Mouse (Mus musculus): Measurements from ENCODE around the gene Nbeal2.
"Not testable (repeated sequence)": the region's sequence is repeated elsewhere in the genome, so short reads cannot be mapped to it uniquely, and the experiment has no call there.

Nbeal2 gene

DNA sequence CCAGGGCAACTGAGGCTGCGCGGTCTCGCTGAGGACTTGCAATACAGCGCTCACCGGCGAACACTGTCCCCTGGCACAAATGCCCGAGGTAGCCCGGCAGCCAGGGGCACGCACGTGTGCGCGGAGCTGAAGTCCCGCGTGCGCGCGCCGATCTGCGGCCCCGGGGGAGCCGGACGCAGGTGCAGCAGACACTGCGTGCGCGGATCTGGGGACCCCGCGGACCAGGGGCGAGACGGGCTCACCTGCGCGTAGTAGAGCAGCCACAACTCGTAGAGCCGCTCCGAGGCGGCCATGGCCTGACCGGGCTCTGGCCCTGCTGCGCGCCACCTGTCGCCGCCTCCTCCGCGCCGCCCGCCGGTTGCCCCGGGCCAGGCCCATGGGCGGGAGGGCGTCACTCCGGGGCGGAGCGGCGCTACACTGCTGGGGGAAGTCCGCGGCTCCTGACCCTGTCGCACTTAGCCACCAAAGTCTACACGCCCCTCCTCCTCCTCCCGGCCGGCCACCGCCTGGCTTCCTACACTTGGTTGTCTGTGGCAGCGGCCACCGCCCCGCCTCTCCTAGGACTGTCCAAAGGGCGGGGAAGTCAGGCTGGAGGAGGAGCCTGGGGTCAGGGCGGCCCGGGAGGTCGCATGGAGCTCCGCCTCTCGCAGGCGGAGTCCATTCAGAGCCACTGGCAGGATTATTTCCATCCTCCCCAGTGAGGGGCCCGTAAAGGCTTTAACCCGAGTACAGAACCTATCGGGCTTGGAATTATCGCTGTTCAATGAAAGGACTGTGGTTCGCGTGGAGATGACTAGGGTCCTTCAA lies at the start of gene Nbeal2:
Gene Nbeal2, minus strand, starts transcription at position 507 of the 807 bp plus-strand sequence.
- DNase-seq (ENCODE audit: low spot score in 2 of 2) = peak in 1 of 2 experiments; percentile 71

DNA sequence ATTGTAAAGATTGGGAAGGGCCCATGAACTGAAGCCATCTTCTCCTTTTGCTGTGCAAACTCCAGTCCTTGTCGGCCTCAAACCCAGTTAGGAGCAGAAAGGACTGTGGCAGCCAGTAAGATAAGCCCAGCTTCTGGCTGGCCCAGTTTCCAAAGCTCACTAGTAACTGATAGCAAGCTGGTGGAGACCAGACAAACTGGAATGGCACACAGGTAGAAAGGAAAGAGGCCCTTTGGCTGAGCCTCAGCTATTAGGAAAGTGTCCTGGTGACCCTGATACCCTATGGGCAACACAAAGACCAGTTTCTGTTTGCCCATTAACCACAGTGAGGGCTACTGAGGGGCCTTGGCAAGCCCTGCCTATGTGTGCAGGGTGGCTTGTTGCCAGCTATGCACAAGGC lies 48.9 kb upstream of the Nbeal2 start:
- no peak for DNase-seq (ENCODE audit: low spot score in 2 of 2)

DNA sequence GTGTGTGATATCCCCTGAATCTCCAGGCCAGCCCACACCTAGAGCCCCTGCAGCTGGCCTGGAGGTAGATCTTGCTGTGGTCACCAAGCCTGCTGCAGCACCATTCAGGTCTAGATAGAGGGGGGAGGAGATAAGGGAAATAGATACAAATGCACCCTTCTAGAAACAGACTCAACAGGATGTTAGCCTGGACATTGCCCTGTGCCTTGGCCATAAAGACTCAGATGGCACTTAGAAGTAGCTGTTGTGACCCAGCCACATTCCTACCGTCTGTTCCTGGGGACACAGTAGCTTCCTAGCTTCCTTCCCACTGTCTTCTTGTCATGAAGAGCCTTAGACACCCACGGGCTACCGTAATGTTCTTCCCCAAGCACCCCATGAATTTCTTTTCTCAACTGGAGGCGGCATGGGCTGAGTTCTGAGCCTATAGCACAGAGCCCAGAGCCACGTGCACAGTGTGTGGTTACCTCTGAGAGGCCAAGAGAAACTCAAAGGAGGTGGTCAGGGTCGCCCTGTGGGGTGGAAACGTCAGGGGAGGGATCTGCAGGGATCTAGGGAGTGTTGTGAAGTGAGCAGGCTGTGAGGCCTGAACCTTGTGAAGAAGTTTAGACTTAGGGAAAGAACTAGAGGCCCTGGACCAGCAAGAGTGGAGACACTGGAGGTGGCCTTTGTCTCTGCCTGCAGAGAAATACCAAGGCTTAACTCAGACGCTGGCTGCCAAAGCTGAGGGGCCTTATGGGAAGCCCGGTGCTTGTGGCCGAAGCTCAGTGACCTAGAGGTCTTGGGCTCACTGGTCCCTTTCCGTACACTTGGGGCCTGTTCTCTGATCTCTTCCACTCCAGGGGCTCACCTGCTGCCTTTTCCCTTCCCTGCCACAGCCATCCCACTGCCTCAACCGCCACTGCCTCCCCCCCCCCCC lies 47.4 kb upstream of the Nbeal2 start:
- no peak for DNase-seq (ENCODE audit: low spot score in 2 of 2)

DNA sequence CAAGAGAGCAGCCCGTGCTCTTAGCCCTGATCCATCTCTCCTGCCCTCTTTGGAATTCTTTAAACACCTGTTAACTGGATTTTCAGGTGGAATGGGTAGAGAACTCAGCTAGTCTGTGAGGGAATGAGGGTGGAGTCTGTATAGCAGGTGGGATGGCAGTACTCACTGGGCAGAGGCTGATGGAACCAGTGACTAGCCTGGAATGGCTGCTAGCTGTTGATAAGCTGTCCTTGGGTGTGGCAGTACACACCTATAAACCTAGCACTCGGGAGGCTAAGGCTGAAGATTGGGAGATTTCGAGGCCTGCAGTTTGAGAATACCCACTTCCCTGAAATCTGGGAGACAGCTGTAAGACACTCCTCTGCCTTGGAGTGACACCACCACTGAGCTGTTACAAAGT lies 45.6 kb upstream of the Nbeal2 start:
- no peak for DNase-seq (ENCODE audit: low spot score in 2 of 2)

DNA sequence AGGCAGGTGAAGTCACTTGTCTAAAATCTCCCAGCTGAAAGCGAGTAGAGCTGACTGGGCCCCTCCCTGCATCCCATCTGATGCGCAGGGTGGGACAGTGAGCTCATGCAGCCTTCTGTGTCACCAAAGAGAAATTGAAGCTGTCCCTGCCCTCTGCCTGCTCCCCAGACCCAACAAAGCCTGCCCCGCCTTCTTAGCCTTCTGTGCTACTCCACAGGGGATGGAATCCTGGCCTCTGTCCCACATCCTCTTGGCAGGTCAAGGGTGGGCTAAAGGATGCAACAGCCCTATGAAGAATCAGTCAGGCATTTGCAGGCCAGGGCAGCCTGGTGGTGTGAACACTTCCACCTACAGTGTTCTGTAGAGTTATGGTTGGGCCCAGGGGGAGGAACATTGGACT lies 43.5 kb upstream of the Nbeal2 start:
- DNase-seq (ENCODE audit: low spot score in 2 of 2) = no peak

DNA sequence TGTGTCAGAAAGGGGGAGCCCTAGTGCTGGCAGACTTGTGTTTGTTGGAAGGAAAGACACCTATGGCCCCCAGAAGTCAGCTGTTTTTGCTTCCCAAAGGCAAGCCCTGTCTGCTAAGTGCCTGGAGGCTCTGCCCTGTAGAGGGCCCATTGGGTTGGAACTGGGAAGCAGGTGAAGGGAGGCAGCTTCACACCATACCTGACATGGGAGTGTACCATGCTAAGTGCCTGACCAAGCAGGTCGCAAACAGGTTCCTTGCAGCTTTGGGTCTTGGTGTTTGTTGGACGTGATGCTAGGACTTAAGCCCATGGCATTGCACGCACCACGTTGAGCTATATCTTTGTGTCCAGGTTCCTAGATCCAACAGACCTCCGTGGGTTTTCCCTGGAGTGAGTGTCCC lies 42.5 kb upstream of the Nbeal2 start:
- DNase-seq (ENCODE audit: low spot score in 2 of 2) = no peak

DNA sequence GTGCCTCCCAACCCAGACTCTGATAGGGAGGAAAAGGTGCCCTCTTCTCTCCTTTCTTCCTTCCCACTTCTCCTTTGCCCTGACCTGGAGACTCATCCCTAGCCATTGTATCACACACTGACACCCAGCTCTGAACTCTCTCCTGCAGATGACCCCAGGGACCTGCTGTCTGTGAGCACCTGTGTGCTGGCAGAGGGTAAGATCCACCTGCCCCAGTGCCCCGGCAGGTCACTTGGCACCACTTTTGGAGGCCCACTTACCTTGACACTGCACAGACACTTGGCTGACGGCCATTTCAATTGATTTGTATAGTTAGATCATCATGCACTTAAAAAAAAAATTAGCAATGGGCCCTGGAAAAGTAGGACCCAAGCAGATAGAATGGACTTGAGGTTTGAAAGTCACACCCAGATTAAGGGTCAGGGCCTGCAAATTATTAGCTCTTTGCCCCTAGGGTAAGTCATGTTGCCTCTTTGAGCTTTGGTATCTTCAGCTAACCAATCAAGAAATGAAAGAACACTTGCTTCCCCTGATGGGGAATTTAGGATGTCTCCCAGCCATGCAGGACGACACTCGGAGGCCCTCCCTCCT lies 41.3 kb upstream of the Nbeal2 start:
- no peak for DNase-seq (ENCODE audit: low spot score in 2 of 2)

DNA sequence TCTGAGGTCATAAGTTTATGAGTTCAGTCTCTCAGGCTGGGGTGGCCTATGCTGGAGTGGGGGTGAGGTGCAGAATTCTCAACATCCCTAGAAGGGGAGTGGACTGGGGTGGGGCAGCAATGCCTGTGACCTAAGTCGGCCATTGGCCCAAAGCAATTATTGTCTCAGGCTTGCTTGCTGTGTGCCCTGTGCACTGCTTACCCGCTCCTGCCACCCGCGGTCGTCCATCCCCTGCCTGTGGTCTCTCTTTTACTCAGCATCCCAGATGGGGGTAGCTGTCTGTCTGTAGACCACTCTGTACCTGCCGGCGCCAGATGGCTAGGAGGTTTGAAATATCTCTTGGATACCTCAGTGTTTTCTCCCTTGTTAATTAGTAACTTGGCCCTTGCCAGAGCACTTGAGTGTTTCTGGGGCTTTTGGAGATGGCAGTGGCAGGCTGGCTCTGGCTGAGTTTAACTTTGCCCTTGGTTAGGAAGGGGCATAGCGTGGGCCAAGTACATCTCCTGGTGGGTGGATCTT lies 35.4 kb upstream of the Nbeal2 start:
- no peak for DNase-seq (ENCODE audit: low spot score in 2 of 2)

DNA sequence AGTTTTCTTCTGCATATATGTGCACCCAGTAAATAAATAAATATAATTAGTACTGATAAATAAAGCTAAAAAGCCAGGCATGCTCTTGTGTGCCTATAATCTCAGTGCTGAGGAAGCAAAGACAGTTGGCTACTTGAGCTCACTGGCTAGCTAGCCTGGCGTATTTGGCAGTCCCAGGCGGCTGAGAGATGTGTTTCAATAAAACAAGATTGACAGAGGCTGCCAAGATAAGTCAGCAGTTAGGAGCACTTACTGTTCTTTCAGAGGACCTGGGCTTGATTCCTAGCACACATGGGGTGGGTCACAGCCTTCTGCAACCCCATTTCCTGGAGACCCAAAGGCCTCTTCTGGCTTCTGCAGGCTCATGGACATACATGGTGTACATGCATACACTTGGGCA lies 33.9 kb upstream of the Nbeal2 start:
- no peak for DNase-seq (ENCODE audit: low spot score in 2 of 2)

DNA sequence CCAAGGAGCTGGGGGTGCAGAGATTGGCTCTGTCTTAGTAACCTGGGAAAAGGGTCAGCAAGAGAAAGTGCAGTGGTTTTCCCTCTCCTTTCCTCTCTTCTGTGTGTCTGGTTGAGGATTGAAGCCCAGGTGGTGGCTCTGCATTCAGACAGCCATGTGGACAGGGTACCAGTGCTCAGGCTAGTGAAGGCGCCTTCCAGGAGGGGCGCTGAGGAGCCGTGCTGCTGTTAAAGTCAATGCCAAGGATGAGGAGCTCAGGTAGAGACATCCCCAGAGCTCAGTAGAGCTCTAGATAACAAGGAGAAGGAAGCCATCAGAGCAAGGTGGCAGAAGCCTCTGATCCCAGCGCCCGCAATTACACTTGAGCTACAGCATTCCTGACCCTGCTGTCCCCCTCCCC lies 33.1 kb upstream of the Nbeal2 start:
- DNase-seq (ENCODE audit: low spot score in 2 of 2) = no peak

DNA sequence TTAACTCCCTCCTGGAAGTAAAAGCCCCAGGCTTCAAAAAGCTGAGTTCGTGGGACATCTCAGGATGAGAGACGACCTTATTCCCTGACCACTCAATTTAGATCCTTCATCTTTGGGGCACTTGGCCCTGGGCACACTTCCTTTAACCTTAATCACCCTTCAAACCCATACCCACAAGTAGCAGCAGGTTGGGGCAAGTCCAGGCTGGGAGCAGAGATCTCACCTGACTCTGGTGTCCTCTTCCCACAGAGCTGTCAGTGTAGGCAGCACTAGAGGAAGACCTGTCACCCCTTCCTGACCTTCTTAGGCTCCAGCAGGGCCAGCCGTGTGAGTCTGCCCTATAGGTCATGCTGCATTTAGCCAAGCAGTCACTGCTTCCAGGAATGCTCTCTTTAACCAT lies 32.5 kb upstream of the Nbeal2 start:
- DNase-seq (ENCODE audit: low spot score in 2 of 2) = no peak

DNA sequence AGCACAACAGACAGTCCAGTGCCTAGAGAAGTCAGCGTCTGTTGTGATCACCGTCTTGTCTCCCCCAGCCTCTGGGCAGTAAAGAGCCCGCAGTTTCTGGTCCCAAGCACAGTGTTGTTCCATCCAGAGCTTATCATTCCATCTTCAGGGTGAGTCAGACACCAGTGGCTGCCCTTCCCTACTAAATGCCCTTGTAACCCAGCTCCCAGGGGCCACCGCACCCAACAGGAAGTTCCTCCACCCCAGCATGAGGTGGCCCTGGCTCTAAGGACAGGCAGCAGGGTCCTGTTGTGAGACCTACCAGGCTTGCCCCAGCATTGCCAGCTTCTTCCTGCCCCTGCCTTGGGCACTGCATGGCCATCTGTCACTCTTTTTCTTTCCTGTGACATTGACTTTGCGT lies 31.6 kb upstream of the Nbeal2 start:
- DNase-seq (ENCODE audit: low spot score in 2 of 2) = no peak

DNA sequence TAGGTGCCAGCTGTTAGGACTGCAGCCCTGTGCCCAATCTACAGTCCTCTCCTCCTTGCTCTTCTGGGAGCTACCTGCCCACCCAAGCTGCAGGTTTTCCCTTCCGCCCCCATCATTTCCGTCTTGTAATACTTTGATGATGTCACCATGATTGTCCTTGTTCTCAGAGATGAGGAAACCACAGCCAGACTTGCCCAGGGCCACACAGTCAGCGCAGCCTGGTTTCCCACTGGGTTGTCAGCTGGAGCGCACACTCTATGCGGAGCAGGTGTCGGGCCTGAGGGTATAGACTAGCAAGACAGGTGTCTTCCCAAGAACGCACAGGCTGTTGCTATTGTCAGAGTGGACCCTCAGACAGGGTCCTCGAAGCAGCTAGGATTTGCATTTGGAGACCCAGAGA lies 31.2 kb upstream of the Nbeal2 start:
- DNase-seq (ENCODE audit: low spot score in 2 of 2) = no peak

DNA sequence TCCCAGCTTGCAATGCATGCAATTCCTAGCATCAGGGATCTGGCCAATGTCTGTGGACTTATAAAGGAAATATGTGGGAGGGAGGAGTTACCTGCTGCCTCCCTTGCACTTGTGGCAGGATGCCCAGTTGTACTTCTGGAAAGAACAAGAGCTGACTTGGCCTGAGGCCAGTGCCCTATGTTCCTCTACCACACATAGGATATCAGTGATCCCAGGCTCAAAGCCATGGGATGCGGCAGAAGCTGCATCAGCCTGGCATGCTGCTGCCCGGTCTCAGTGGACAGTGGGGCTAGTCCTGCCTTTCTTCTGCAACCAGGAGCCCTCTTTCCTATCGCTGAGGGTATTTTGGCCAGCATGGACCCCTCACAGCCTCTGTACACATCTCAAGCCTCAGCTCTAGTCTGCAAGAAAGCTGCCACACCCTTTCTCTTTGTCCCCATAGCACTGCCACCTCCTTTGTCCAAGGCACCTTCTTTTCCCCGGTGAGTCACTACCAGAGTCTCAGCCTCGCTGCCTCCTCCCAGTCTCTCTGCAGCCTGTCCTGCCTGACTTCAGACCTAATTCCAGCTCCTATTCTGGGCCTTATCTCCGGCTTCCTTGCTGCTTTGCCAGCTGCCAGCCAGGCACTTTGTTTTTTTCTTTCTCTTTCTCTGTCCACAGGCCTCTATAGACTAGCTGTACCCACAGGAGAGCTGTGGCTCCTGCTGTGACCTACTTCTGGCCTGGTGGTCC lies 30.3 kb upstream of the Nbeal2 start:
- DNase-seq (ENCODE audit: low spot score in 2 of 2) = peak in 1 of 2 experiments; percentile 74

DNA sequence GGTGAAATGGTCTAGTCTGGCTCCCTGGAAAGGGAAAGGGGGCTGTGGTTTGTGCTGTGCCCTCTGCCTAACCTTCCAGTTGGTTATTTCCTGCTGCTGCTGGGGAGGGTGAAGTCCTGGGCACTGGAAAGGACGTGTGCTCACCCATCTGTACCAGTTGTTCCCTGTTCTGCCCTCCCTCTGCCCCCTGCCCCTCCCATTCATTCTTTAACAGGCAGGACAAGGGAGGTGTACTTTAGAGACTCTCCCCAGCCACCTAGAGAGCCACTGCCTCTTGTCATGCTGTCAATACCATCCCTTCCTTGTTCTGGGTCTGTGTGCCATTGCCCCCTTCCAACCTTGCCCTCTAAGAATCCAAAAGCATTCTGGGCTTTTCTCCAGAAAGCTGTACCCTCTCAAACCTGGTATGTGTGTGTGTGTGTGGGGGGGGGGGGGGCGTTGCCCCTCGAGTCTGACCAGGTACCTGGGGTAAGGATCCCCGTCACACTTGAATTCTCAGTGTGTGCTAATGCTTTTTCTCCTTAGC lies 29.7 kb upstream of the Nbeal2 start:
- DNase-seq (ENCODE audit: low spot score in 2 of 2) = no peak

DNA sequence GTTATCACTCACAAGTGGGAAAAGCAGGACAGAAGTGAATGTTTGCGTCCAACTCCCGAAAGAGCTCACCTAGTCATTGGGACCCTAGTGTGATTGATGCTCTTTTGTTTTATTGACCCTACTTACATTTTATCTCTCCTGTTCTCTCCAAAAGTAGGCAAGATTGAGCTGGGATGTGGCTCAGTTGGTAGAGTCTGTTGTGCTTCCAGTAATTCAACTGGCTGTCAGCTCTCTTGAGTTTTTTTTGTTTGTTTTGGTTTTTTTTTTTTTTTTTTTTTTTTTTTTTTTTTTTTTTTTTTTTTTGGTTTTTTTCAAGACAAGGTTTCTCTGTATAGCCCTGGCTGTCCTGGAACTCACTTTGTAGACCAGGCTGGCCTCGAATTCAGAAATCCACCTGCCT lies 28.7 kb upstream of the Nbeal2 start:
- DNase-seq (ENCODE audit: low spot score in 2 of 2) = not testable (repeated sequence)

DNA sequence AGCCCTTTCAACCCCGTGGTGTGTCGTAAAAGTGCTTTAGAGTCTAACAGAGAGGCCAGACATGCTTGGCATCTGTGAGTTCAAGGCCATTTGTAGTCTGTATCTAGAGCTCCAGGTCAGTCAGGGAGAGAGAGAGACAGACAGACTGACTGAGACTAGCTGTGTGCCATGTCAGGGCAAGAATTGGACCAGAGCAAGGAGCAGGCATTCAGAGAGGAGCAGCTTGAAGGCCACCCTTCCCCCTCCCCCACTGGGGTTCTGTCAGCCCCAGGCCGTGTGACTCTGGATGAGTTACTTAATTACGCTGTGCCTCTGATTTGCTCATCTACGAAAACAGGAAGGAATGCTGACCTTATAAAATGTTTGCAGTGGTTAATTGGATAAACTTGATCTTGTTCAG lies 28.3 kb upstream of the Nbeal2 start:
- no peak for DNase-seq (ENCODE audit: low spot score in 2 of 2)

DNA sequence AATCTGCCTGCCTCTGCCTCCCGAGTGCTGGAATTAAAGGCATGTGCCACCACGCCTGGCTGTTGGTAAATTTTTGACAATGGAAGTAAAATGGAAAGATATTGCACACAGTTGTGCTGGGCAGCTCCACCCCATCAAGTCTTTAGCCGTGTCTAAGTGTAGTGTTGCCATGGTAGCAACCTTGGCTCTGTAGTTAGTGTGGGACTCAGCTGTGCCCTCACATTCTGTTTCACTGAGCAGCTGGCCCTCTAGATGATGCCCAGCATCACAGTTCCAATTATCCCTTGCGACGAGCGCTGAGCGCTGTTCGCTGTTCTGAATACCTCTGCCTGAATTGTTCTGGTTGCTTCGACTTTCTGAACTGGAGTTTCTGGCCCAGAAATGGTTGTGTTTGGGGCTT lies 27.9 kb upstream of the Nbeal2 start:
- DNase-seq (ENCODE audit: low spot score in 2 of 2) = no peak

DNA sequence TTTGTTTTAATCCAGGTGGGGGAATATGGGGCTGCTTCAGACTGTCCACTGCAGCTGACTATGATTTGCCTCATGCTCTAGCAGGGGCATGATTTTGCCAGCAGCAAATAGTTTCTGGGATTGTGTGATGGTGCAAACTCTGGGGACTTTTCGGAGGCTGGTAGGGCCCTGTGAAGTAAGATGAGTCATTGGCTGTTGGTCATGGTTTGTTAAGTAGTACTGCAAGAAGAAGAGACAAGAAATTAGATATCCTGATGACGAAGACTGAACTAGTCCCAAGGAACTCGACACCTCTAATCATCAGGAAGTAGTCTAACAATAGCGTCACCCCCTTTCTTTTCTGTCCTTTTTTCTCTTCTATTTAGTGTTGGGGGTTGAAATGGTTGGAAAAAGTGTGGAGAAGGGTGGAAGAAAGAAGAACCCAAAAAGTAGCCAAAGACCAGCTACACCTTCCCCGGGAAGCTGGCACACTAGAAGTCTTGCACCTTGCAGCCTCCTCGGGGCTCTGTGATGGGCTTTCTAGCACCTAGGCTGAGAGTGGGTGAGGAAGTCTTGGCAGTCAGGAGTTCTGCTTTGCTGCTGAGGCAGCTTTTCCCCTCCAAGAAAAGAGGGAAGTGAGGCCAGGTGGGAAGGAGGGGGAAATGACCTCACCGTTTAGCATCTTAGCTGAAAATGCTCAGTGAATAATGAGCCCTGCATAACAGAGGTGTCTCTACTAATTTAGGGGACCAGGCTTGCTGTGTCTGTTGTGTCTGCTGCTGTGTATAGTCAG lies 27.0 kb upstream of the Nbeal2 start:
- no peak for DNase-seq (ENCODE audit: low spot score in 2 of 2)

DNA sequence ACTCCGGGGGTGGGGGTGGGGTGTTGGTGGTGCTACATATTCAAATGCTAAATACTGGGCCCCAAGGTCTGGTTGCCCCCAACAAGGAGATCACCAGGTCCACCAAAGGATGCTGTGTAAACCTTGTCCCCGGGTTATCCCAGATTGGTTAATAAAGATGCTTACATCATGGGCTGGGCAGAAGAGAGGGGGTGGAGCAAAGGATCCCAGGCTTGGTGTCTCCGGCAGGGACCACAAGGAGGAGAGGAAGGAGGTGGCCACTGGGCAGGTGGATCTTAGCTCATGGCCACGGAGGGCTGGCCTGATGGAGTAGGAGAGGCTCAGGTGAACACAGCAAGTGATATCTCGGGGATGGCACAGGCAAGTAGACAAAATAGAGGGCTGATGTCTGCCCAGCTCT lies 24.9 kb upstream of the Nbeal2 start:
- no peak for DNase-seq (ENCODE audit: low spot score in 2 of 2)

DNA sequence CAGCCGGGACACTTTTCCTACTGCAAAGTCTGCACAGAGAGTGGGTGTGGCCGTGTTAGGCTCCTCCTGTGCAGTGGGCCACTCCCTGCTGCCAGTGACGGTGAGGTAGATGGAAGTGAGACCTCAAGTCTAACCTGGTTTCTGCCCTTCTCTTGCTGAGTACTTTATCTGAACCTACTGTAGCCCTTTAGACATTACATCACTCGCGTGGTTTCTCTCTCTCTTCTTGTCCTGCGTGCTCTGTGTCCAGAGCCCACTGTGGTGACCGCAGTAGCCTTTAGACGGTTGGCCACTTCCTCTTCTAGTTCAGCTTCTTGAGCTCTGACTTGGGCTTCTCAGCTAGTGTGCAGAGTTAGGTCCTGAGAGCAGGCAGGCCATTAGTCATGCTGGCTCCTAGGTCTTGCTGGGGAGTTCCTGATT lies 22.5 kb upstream of the Nbeal2 start:
- DNase-seq (ENCODE audit: low spot score in 2 of 2) = no peak
